Mouse (Mus musculus): ENCODE data around the gene Zbtb46. TPM values are rescaled to one million over a fixed set of nuclear protein-coding genes. Genes with fewer than 3 reads are reported as not detected.
A peak's percentile ranks its signal among the peaks of the same experiment; 100 is the strongest.

The Zbtb46 gene
- total RNA-seq, 2 experiments from 2014 or later = 7.5 to 12.2 TPM

- no peak for ATAC-seq (replicated peaks; ENCODE audit: low FRiP score, poor library complexity, severe bottlenecking)
Measured at GRCm38 (mm10) chr2:181413141-181413540, 46.1 kb downstream of the Zbtb46 start.

GRCm38 (mm10) chr2:181410760-181411473, 48.3 kb downstream of the Zbtb46 start:
- ATAC-seq (replicated peaks; ENCODE audit: low FRiP score, poor library complexity, severe bottlenecking) = peak; percentile 52; the same call in 1 of the 2 replicates

GRCm38 (mm10) chr2:181409643-181410042, 49.6 kb downstream of the Zbtb46 start:
- no peak for ATAC-seq (replicated peaks; ENCODE audit: low FRiP score, poor library complexity, severe bottlenecking)

GRCm38 (mm10) chr2:181403722-181404121, 55.5 kb downstream of the Zbtb46 start:
- no peak for ATAC-seq (replicated peaks; ENCODE audit: low FRiP score, poor library complexity, severe bottlenecking)

GRCm38 (mm10) chr2:181401497-181401896, 57.7 kb downstream of the Zbtb46 start:
- no peak for ATAC-seq (replicated peaks; ENCODE audit: low FRiP score, poor library complexity, severe bottlenecking)

GRCm38 (mm10) chr2:181397207-181397761, 61.9 kb downstream of the Zbtb46 start:
- no peak for ATAC-seq (replicated peaks; ENCODE audit: low FRiP score, poor library complexity, severe bottlenecking)

GRCm38 (mm10) chr2:181394086-181394485, 65.1 kb downstream of the Zbtb46 start:
- ATAC-seq (replicated peaks; ENCODE audit: low FRiP score, poor library complexity, severe bottlenecking) = no peak

GRCm38 (mm10) chr2:181392600-181393213, 66.5 kb downstream of the Zbtb46 start:
- peak; percentile 84 for ATAC-seq (replicated peaks; ENCODE audit: low FRiP score, poor library complexity, severe bottlenecking)

GRCm38 (mm10) chr2:181391541-181391940, 67.7 kb downstream of the Zbtb46 start:
- no peak for ATAC-seq (replicated peaks; ENCODE audit: low FRiP score, poor library complexity, severe bottlenecking)

- no peak for ATAC-seq (replicated peaks; ENCODE audit: low FRiP score, poor library complexity, severe bottlenecking)
Measured at GRCm38 (mm10) chr2:181391022-181391421, 68.2 kb downstream of the Zbtb46 start.

GRCm38 (mm10) chr2:181390136-181390870, 68.9 kb downstream of the Zbtb46 start:
- ATAC-seq (replicated peaks; ENCODE audit: low FRiP score, poor library complexity, severe bottlenecking) = no peak

- no peak for ATAC-seq (replicated peaks; ENCODE audit: low FRiP score, poor library complexity, severe bottlenecking)
Measured at GRCm38 (mm10) chr2:181386663-181387210, 72.5 kb downstream of the Zbtb46 start.

- ATAC-seq (replicated peaks; ENCODE audit: low FRiP score, poor library complexity, severe bottlenecking) = no peak
Measured at GRCm38 (mm10) chr2:181385885-181386284, 73.3 kb downstream of the Zbtb46 start.

- ATAC-seq (replicated peaks; ENCODE audit: low FRiP score, poor library complexity, severe bottlenecking) = no peak
Measured at GRCm38 (mm10) chr2:181384919-181385391, 74.3 kb downstream of the Zbtb46 start.

GRCm38 (mm10) chr2:181384463-181384862, 74.8 kb downstream of the Zbtb46 start:
- ATAC-seq (replicated peaks; ENCODE audit: low FRiP score, poor library complexity, severe bottlenecking) = no peak

GRCm38 (mm10) chr2:181381631-181382306, 77.5 kb downstream of the Zbtb46 start:
- ATAC-seq (replicated peaks; ENCODE audit: low FRiP score, poor library complexity, severe bottlenecking) = 0 out of 2 replicates have a peak, but pooled peaks have one; percentile 16

GRCm38 (mm10) chr2:181381107-181381506, 78.1 kb downstream of the Zbtb46 start:
- no peak for ATAC-seq (replicated peaks; ENCODE audit: low FRiP score, poor library complexity, severe bottlenecking)

GRCm38 (mm10) chr2:181380251-181380650, 79.0 kb downstream of the Zbtb46 start:
- no peak for ATAC-seq (replicated peaks; ENCODE audit: low FRiP score, poor library complexity, severe bottlenecking)

- ATAC-seq (replicated peaks; ENCODE audit: low FRiP score, poor library complexity, severe bottlenecking) = no peak
Measured at GRCm38 (mm10) chr2:181379778-181380177, 79.4 kb downstream of the Zbtb46 start, which contains the start of gene Lime1. Gene Lime1 (plus strand): TSS chr2:181380078.

Measured in erythroid progenitor cell, adult 5-6 weeks (primary cell).